Mouse (Mus musculus) kidney, adult 11 months (tissue): ENCODE results near the gene Nab2.
"Not testable (repeated sequence)": the region's sequence is repeated elsewhere in the genome, so short reads cannot be mapped to it uniquely, and the experiment has no call there.

Experiments
- DNase-seq: peaks from one replicate; pipeline ENCODE4 v3.0.0; 2022

The Nab2 gene

DNA sequence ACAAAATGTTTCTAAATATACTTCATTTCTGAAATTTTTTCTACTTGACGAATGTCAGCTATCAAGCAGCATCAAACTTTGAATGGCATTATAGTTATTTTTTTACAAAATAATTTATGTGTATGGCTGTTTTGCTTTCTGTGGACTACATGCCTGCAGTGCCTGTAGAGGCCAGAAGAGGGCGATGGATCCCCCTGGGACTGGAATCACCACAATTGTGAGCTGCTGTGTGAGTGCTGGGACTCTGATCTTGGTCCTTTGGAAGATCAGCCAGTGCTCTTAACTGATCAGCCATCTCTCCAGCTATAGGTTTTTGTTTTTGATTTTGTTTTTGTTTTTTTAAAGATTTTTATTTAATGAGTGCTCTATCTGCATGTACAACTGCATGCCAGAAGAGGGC, 2.9 kb upstream of the Nab2 start:
- no peak for DNase-seq

DNA sequence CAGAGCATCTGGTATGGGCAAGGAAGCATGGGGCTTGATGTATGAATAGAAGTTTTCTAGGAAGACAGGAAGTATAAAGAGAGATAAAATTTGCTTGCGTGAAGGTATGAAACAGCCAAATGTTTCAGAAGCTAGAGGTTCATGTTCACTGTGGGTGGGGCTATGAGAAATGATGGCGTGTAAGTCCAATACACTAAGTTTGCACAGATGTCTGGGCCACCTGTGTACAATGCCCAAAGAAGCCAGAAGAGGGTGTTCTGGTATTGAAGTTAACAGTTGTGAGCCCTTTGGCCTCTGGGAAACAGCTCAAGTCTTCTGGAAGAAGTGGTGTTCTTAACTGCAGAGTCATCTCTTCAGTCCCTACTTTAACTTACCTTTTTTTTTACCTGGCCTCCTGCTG, 1.8 kb upstream of the Nab2 start:
- DNase-seq, result no peak

DNA sequence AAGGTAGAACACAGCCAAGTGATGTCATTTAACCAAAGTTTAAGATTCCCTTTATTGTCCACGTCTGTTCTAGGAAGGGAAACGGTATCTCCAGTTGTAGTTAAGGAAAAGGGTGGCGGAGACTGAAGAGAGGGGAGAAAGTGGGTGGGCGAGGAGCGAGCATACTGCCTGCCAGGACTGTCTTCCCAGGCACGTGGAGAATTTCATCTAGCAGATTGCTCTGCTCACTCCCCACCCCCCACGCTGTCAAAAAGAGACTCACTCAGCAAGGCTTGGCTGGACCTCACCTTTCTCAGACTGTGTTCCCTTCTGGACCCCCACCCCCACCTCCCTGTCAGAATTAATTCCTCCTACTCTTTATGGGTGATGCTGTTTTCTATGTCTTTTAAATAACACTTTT, 802 bp upstream of the Nab2 start:
- no peak for DNase-seq

DNA sequence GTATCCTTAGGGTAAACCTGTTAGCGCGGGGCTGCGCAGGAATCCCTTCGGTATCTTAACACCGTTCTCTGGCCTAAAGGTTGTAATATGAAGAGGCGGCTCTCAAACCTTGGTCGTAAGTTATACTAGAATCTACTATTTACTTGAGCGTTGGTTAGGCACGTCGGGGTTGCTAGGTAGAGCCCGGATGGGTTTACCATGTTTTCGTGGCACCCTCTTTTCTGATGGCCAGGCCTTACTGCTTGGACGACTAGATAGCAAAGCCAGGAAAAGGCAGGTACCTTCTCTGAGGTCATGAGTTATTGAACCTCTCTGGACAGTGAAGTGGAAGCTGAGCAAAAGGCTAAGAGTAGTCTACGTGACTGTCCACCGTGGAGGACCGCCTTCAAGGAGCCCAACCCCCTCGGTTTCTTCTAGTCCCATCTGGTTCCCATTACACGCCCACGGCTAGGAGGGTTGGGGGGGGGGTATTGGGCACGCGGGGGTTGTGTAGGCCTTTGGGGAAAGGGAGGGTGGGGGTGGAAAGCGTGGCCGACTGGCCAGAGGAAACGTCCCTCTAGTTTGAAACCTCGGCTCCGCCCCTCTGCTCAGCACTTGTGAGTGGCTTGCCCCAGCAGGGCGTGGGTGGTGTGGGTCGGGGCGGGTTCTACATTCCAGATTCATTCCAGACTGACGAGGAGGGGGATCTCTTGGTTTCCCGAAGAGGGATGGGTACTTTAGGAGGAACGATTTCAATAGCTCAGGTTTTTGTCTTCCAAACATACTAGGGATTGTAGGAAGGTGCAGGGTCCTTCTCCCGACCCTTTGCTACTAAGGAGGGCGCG, 887 bp downstream of the Nab2 start:
- peak; percentile 92 for DNase-seq

DNA sequence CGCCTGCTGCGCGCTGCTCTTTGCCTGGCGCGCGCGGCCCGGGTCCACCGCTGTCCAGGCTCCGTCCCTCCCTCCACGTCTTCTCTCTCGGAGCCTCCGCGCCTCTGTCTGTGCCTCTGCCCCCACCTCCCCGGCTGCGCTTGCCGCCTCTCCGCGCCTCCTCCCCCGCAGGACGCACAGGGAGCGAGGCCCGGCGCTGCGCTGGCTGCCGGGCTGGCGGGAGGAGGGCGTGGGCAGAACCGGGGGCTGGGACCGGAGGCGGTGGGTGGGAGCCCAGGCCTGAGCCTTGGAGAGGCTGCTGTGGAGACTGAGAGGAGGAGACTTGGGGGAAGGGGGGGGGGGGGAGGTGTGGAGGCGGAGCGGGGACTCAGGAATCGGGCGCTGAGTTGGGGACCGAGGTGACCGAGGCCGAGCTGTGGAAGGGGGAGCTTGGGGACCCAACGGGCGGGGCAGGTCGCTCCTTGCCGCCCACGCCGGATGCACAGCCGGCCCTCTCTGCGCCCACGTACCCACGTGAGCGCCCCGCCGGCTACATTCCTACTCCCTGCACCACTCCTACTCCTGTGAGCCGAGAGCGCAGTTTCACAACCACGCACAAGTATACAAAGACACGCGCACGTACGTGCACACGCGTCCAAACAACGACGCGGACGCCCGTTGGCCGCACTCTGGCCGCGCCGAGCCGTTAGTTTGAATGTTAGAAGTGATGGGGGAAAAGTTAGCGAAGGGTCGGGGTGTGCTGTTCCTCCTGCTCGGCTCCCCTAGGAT, 1.7 kb downstream of the Nab2 start, which contains the start of gene Nemp1:
Gene Nemp1, plus strand, starts transcription at position 401 of the 768 bp plus-strand sequence.
- DNase-seq, result peak; percentile 87

DNA sequence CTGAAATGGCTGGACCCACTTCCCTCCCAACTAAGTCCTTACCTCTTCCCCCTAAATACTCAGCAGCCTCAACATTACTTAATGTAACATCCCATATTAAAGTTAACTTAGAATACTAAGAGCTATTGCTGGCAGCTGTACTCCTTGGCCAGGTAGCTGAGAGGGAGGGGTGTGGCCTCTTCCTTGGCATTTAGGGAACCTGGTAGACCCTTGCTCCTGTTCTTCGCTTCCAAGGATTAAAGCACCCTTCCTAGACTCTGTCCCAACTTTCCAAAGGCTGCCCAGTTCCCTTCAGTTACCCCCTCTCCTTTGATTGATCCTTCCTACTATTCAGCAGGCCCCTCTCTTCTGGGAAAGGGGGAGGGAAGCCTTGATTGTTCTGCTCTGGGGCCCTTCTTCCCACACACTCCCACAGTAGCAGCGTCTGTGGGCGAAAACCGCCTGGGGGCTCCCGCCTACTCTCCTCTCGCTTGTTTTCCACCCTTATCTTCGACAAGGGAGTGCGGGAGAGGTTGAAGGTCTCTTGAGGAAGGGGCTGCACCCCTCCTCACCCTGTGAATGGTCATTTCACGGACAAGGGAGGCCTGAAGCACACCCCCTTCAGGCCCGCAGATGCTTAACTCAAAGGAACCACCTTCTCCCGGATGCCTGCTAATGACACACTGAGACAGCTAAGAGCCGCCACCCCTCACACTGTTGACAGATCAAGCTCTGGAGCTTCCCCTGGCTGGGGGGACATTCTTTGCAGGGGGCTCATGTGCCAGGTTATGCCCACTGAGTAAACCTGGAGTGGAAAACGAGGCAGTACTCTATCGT, 2.8 kb downstream of the Nab2 start:
- DNase-seq, result no peak

DNA sequence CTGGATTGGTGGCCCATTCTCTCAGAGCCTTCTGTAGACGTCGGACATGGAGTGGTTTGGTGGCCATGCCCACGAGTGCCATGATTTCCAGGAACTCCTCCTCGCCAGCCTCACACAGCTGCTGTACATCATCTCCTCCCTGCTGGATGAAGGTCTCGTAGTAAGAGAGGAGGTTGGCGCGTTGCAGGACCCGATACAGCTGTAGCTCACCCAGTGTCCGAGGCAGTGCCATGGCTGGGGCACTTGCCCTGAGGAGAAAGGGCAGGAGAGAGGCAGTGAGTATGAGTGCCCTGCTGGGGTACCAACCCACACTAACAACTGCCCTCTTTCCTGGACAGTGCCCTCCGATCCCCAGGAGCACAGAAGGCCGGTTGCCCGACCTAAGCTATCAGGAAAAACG, 3.5 kb downstream of the Nab2 start:
- no peak for DNase-seq

DNA sequence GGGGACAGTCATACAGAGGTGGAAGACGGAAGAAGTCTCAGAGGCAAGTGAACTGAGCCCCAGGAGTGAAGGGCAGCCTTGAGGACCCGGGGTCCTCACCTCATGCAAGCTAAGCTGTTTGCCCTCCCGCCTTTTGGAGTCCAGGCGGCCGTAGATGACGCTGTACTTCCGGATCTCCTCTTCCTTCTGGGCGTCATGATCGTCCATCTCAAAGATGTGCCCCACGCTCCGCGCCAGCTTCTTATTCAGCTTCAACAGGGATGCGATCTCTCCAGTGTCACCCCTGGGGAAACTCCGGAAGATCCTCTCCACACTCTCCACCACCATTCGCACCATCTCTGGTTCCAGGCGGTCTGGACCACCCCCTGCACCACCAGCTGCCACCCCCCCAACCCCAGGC, 4.2 kb downstream of the Nab2 start:
- no peak for DNase-seq

DNA sequence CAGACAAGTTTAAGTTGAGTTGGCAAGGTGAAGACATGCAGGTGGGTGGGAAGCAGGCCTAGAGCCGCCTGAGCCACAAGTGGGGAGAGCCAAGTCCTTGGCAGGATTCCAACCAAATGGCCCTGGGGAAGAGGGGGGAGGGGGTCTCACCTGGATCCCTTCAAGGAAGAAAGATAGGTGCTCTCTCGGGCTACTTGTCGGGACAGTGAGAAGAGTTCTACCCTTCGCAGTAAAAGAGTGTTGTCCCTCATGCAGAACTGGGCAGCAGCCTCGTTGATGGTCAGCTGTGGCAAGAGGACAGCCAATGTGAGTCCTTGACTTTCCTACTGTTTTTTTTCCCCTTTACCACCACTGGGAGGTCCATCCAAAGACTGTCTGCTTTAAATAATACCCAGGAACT, 4.8 kb downstream of the Nab2 start:
- no peak for DNase-seq

DNA sequence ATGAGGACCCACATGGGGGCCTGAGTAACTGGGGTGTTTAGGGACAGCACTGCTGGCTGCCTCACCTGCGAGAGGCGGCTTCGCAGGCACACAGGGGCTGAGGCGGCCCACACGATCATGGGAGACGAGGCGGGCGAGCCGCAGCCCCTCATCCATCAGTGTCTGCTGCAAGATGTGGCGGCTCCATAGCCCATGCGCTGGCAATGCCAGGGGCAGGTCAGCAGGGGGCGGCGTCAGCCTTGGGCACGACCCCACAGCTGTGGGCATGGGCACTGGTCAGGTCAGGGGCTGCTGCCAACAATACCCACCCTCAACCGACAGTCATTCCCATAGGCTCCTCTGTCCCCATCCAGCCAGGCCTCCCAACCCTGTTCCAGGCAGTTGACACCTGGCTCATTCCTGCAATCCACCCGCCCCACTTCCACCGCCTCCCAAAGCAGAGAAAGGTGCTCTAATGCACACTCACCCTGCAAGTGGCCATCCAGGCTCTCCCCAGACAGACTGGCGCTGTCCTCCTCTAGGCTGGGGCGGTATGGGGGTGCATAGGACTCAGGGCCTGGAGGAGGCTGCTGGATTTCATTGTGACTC, 5.6 kb downstream of the Nab2 start:
- DNase-seq, result peak; percentile 53

DNA sequence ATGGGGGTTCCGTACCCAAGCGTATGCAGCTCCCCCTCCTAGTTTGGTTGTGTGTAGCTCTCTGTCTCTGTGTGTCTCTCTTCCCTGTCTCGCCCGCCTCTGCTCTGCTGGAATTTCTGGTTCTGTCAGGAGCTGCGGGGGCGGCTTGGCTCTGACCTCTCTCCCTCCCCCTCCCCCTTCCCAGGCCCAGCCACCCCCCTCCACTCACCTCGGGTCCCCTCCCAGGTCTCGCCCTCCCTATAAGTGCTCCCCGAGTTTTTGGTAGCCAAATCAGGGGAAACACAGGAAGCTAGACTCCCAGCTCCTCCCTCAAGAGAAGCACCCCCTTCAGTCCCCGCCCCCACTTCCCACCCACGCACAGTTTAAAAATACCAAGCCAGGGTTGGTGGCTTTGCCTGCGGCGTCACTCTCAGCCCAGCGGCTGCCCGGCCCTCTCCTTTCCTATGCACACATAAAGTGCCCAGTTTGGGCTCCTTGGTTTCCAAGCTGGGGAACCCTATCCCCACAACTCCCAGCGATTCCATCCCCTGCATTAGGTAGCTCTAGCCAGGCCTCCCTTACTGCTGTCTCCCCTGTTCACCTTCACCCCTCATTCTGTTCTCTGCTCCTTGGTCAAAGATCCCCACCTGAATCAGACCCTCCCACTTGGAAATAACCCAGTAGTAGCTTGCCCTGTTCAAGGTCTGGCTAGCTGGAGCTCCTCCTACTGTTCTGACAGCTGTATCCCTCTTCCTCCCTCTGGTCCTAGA, 6.3 kb downstream of the Nab2 start:
- DNase-seq, result peak; percentile 85

DNA sequence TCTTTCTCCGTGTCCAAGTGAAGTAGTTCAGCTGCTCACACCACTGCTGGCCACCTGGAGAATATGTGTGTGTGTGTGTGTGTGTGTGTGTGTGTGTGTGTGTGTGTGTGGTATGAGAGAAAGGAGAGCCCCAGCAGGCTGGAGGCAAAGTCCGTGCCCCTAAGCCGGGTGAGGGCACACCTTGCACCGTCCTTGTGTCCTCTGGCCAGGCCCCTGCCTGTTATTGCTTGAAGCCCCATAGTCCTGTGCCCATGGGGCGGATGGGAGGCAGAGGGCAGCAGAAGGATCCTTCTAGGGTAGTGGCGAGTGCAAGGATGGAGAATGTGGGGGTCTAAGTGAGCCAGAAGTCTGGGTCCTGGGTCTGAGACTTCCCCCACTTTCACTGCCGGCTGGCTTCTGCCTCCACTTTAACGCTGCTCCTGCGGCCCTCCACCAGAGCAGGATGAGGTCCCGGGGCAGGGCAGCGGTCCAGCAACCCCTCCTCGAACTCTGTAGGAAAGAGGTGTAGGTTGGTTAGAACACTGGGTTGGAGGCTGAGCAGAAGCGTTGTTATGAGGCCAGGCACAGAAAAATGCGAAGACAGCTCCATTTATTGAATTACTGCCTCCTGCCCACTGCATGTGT, 7.0 kb downstream of the Nab2 start:
- DNase-seq, result peak; percentile 47

DNA sequence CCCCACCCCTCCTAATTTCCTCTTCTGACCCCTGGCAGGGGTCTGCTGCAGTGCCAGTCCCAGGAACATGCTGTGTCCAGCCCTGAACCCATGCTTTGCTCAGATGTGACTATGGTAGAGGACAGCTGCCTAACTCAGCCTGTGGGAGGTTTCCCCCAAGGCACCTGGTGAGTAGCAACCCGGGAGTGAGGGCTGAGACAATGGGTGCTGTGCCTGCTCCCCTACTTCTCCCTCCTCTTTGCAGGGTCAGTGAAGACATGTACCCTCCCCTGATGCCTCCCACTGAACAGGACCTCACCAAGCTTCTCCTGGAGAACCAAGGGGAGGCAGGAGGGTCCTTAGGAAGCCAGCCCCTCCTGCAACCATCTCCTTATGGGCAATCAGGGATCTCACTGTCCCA, 8.8 kb downstream of the Nab2 start:
- no peak for DNase-seq

DNA sequence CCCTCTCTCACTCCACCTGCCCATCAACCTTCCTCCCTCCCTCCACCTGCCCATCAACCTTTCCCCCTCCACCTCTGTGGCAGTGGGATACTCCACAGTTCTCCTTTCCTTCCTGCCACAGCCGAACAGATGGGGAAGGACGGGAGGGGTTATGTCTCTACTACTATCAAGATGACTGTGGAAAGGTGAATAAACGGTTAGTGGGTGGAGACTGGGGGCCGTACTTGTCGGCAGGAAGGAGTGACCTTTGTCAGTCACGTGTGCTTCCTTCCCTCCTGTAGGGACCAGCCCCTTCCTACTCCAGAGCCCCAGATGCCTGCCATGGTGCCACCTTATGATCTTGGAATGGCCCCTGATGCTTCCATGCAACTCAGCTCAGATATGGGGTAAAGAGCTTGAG, 10.3 kb downstream of the Nab2 start:
- DNase-seq, result no peak

DNA sequence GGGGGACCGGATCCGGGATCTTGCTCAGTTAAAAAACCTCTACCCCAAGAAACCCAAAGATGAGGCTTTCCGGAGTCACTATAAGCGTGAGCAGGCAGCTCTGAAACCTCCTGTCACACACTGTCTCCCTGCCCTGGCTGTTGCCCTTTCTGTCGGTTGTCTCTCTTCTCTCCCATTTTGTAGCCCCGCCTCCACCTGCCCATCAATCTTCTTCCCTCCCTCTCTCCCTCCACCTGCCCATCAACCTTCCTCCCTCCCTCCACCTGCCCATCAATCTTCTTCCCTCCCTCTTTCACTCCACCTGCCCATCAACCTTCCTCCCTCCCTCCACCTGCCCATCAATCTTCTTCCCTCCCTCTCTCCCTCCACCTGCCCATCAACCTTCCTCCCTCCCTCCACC, 10.8 kb downstream of the Nab2 start:
- not testable (repeated sequence) for DNase-seq

DNA sequence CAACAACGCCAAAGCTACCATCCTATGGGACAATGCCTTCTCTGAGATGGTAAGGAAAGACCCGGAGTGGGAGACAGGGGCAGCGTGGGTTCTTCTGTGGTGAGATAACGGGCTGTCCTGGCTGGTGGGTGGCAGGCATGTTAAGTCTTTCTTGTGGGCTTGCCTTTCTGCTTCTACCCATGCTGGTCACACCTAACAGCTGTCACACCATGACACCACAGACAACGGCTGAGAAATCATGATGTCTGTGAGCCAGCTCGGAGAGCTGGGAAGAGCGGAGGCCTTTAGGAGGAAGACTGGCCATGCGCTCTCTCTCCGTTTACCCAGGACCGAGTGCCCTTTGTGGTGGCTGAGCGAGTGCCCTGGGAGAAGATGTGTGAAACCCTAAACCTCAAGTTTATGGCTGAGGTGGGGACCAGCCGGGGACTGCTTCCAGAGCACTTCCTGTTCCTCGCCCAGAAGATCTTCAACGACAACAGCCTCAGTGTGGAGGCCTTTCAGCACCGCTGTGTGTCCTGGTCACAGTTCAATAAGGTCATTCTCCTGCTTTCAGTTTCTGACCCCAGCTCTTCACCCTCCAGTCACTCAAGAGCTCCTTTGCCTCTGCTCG, 13.3 kb downstream of the Nab2 start:
- no peak for DNase-seq

DNA sequence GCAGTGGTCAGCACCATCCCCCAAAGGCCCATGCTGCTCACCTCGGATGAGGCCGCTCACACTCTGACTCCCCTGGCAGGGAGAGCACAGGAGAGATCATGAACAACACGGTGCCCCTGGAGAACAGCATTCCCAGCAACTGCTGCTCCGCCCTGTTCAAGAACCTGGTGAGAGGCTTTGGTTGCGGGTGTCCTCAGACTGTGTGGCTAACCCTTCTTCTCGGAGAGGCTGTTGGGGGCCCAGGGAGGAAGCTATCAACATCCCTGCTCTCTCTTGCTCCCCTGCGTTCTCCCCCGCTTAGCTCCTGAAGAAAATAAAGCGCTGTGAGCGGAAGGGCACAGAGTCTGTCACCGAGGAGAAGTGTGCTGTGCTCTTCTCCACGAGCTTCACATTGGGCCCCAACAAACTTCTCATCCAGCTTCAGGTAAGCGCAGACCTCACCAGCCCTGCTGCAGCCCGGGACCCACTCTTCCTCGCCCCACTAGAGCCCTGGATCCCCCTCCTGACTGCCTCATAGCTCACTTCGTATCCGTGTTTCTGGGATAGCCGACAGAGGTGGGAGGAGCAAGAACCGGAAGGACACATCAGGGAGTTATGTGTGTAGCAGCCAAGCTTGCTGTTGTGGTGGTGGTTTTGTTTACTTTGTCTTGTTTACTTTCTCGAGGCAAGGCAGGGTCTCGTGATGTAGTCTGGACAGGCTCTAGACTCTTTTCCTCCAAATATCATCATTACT, 15.3 kb downstream of the Nab2 start:
- DNase-seq, result no peak

DNA sequence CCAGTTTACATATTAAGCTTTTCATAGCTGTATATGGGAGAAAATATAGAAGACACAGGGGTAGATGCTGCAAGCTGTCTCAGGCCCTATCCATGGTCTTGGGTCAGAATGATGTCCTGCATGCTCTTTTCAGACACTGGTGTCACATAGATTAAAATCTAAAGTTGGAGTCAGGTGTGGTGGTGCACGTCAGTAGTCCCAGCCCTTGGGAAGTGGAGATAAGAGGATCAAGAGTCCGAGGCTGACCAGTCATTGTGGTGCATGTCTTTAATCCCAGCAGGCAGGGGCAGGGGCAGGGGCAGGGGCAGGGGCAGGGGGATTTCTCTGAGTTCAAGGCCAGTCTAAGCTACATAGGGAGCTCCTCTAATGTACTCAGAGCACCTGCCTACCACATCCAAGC, 22.6 kb downstream of the Nab2 start:
- DNase-seq, result no peak

DNA sequence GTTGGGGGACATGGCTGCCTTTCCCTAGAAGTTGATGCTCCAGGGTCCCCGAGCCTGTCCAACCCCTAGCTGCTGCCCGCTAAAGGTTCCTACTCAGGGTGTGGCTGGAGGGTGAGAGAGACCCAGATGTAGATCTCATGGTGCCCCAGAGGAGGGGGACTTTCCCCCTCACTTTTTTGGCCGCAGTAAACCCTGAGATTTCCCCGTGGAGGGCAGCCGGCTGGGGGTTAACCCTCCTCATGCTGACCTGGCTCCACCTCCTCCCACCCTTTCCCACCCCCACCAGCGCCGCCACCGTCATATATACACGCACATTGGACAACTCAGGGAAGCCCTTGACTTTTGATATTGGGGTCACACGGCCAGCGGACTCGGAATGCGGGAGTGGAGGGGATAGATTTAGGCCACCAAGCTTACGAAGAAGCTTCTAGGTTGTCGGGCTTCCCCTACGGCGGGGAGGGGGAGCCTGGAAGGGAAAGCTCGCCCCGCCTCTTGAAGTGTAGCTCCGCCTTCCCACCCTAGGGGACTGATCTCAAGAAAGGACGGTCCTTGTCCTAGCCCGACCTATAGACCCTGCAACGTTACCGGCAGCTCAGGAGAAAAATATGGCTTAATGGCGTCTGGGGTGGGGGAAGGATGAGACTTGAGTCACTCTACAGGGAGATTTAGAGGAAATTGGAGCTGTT, 24.7 kb downstream of the Nab2 start:
- peak; percentile 84 for DNase-seq
